Mouse (Mus musculus): ENCODE results near the gene Mfap1b.
"Not testable (repeated sequence)": the region's sequence is repeated elsewhere in the genome, so short reads cannot be mapped to it uniquely, and the experiment has no call there.

The Mfap1b gene

DNA sequence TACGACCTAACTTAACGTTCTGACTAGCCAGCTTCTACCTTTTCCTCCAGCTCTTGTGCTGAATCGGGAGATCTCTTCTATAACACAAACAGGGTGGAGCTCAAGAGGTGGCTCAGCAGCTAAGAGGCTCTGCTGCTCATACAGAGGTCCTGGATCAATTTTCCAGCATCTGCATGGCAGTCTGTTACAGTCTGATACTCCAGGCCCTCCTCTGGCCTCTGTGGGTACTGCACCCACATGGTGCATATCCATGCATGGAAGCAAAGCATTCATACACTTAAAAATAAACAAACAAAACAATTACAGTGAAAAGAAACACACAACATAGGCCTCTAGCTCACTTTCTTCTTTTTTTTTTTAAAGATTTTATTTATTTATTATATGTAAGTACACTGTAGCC is 1.1 kb downstream of the Mfap1b start:
- DNase-seq (ENCODE audit: low spot score), result not testable (repeated sequence)

- DNase-seq (ENCODE audit: low spot score), result not testable (repeated sequence)
Observed at GRCm38 (mm10) chr2:121468982-121469381, 4.9 kb downstream of the Mfap1b start.

DNA sequence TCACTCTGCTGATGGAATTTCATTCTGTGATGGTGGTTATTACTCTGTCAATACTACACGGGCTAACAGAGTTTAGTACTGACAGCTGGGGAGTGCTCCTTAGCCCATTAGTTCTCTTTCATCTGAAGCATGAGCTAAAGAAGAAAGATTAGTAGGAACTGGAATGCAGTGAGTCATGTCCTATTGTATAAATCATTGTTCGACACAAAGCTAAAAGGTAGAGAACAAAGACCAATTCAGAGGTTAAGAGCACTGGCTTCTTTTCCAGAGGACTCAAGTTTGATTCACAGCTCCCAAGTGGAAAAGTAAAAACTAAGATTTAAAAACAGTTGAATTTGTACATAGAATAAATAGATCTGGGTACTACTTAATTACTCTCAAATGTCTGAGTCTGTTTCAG is 13.8 kb downstream of the Mfap1b start:
- no peak for DNase-seq (ENCODE audit: low spot score)

DNA sequence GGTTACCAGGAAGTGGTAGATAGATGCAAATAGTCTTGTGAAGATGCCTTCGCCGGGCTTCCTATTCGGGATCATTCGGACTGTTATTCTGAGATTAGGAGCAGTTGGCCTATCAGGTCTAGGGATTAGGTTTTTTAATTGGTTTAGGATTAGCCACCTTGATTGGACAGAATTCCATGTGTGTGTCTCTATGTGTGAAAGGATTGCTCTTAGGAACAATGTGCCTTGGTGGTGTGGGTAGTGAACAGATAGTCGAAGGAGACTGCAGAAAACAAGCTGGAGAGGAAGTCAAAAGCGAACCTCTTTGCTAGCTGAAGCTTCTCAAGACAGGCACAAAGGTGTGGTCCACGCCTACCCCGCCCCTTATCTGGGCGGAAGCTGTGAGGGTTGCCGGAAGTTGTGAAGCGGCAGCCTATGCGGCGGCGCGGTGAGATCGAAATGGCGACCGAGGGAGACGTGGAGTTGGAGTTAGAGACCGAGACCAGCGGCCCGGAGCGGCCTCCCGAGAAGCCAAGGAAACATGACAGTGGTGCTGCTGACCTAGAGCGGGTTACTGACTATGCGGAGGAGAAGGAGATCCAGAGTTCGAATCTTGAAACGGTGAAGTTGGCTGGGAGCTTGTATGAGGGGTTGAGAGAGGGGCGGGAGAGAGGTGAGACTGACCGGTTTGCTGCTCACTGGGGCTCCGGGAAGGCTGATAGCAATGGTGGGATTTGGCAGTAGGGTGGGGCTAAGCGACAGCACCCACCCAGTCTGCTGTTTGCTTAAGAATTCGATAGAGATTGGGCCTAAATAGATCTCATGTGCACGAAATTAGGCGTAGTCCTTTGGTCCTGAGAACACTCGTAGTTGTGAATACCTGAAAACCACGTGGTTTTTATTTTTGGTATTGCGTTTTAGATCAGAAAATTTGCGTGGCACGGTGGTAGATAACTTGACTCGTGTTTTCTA is 16.9 kb downstream of the Mfap1b start, which contains the start of gene Serinc4:
Gene Serinc4, minus strand, starts transcription at position 90 of the 951 bp plus-strand sequence.
- peak; percentile 87 for DNase-seq (ENCODE audit: low spot score)

- DNase-seq (ENCODE audit: low spot score), result no peak
Observed at GRCm38 (mm10) chr2:121455534-121455933, 18.3 kb downstream of the Mfap1b start.

- no peak for DNase-seq (ENCODE audit: low spot score)
Observed at GRCm38 (mm10) chr2:121453917-121454316, 19.9 kb downstream of the Mfap1b start.

- DNase-seq (ENCODE audit: low spot score), result no peak
Observed at GRCm38 (mm10) chr2:121452990-121453389, 20.9 kb downstream of the Mfap1b start, which contains the start of gene Hypk. Gene Hypk (plus strand): TSS chr2:121453290.

- no peak for DNase-seq (ENCODE audit: low spot score)
Observed at GRCm38 (mm10) chr2:121452361-121452760, 21.5 kb downstream of the Mfap1b start.

GRCm38 (mm10) chr2:121450093-121450492 is 23.8 kb downstream of the Mfap1b start:
- DNase-seq (ENCODE audit: low spot score), result peak; percentile 50

- DNase-seq (ENCODE audit: low spot score), result no peak
Observed at GRCm38 (mm10) chr2:121449545-121450011, 24.3 kb downstream of the Mfap1b start.

- peak; percentile 99 for DNase-seq (ENCODE audit: low spot score)
Observed at GRCm38 (mm10) chr2:121448739-121449535, 24.9 kb downstream of the Mfap1b start, which contains the start of gene Serf2. Gene Serf2 (plus strand): TSS chr2:121449195.

GRCm38 (mm10) chr2:121448136-121448535 is 25.7 kb downstream of the Mfap1b start:
- DNase-seq (ENCODE audit: low spot score), result peak; percentile 75

DNA sequence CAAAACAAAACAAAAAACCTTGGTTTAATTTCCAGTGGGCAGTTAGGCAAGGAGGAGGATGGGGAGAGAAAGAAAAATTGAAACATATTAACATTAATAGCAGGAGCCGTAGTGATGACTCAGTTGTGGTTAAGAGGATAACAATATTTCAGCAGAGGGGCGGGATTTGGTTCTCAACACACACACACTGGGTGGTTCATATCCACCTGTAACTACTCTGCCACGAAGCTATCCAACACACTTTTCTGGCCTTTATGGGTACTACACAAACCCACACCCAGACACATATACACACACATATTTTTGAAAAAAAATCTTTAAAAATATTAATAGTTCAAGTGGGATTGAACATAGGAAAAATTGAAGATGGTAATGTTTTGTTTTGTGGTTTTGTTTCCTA is 26.9 kb downstream of the Mfap1b start:
- DNase-seq (ENCODE audit: low spot score), result no peak

GRCm38 (mm10) chr2:121446506-121446905 is 27.4 kb downstream of the Mfap1b start:
- no peak for DNase-seq (ENCODE audit: low spot score)

- DNase-seq (ENCODE audit: low spot score), result no peak
Observed at GRCm38 (mm10) chr2:121445117-121445516, 28.8 kb downstream of the Mfap1b start.

DNA sequence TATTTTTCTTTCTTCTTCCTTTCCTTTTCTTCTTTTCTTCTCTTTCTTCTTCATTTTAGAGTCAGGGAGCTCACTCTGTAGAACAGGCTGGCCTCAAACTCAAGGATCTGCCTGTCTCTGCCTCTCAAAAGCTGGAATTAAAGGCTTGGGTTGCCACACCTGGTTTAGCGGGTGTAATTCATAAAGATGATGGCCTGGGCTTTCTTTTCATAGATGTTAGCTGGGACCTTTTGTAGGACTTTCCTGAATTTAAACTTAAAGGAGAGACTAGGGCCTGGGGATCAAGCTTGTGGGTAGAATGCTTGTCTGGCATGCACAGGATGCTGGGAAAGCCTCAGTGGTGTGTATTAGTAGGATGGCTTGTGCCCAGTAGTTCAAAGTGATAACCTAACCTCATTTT is 29.7 kb downstream of the Mfap1b start, which contains the start of gene Ell3:
Gene Ell3, minus strand, starts transcription at position 101 of the 400 bp plus-strand sequence.
- no peak for DNase-seq (ENCODE audit: low spot score)

- DNase-seq (ENCODE audit: low spot score), result no peak
Observed at GRCm38 (mm10) chr2:121443068-121443349, 30.9 kb downstream of the Mfap1b start.

DNA sequence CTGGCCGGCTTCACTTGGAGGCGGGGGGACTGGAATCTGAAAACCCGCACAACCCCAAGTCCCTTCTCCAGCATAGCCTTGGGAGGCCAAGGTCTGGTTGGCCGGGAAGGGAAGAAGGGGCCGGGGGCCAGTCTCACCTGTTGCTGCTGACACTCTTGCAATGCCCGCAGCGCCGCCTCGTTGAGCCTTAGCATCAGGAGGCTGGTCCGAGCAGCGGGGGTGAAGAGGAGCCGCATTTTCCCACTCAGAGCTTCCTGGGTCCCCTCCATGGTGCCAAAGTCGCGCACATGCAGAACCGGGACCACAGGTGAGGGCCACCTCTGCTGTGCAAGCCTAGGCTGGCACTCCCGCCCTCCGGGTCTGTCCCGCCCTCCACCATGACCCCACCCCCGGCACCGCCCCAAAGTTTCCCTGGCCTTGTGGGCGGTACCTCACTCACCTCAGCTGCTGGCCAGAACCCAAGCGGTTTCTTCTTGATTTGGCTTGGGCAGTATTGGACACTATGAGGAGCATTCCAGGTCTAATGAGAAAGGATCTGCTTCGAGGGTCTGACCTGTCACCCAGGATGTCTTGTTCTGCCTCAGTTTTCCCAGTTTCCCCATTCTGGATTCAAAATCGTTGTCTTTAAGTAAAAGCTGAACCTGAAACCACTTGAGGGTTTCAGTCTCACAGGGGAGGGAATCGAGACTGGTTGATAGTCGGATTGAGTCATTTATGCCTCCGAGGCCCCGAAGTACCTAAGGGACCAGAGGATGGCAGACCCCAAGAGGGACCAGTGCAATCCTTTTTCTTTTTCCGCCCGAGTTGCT is 31.4 kb downstream of the Mfap1b start:
- DNase-seq (ENCODE audit: low spot score), result no peak

GRCm38 (mm10) chr2:121441800-121442199 is 32.1 kb downstream of the Mfap1b start:
- DNase-seq (ENCODE audit: low spot score), result no peak

- DNase-seq (ENCODE audit: low spot score), result no peak
Observed at GRCm38 (mm10) chr2:121440834-121441605, 32.8 kb downstream of the Mfap1b start.

DNA sequence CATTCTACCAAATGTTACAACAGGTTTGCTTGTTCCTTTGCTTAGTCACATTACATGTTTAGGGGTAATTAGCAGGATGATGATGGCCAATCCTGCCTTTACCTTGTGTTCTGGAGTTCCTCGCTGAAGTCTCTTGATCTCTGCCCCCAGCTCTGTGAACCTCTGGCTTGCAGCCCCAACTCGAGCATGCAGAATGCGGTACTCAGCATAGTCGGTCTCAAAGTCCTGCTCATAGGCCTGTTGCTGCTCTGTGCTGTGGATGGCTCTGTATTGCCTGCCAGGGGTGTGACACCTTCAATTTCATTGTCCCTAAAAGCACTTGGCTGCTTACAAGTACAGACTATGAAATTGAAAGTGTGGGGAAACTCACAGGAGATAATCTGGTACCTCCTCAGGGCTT is 34.1 kb downstream of the Mfap1b start:
- no peak for DNase-seq (ENCODE audit: low spot score)
